Mouse (Mus musculus): Measurements from ENCODE around the gene Cerkl.

- no peak for TF ChIP-seq POLR2A (IDR thresholded peaks at IDR 0.05; ENCODE audit: borderline replicate concordance, extremely low read depth, low read depth, low read length)
- no peak for TF ChIP-seq CTCF (IDR thresholded peaks at IDR 0.05; ENCODE audit: insufficient read depth, low read length)
These were observed 113.5 kb downstream of the Cerkl start for GRCm38 (mm10) chr2:79343115-79343514.

Measured in lung, adult 2 months (tissue).